Mouse (Mus musculus) frontal cortex, postnatal 25 days (tissue): Measurements from ENCODE around the gene Pced1a.

ENCODE experiments used
- DNase-seq, 2 experiments: peaks; one replicate each; pipeline ENCODE4 v3.0.0; 2022; ENCODE audit warnings: low spot score in 2 of 2

The Pced1a gene

DNA sequence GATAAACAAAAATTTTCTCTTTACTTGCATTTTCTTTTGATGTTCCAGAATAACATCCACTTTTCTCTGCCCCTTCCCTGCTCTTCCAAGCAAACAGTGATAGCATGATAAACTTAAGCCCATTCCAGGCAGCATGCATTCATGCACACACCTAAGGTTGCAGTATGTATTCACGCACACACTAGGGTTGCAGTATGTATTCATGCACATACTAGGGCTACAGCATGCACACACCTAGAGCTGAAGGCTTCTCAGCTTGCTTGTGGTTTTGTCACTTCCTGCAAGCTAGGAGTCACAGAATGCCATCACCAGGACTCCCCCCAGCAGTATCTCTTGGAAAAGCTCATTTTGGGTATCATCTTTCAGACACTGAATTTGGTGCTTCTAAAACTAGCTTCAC lies 12.3 kb upstream of the Pced1a start:
- DNase-seq: no peak

DNA sequence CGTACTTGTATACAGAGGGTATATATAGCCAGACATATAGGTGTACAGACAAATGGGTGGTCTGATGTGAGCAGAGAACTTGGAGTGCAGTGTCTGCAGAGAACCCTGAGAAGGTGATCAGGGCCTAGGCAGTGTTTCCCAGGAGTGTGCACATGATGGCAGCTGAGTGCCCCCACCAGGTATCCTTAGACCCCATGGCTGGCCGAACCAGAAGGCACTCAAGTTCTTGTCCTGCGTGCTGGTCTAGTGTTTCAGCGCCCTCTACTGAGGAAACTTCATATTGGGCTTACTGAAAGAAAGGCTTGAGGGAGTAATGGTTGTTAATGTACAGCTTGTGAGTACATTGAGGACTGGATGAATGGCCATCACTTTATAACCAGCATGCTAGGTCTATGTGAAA lies 8.7 kb upstream of the Pced1a start:
- no peak for DNase-seq

DNA sequence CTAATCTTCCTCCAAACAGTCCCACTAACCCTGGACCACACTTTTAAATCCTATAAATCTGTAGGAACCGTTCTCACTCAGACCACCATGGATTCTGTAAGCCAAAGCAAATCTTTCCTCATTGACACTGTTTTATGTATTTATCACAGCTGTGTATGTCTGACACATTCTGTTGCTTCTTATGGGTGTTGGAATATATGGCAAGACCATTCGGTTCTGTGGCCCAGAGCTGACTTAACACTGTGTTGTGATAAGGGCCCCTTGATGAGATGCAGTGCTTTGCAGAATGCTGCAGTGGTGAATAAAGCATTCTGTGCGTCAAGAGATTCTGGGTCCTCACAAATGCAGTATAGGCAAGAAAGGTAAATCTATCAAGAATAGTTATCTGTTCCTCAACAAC lies 7.7 kb upstream of the Pced1a start:
- DNase-seq: no peak

DNA sequence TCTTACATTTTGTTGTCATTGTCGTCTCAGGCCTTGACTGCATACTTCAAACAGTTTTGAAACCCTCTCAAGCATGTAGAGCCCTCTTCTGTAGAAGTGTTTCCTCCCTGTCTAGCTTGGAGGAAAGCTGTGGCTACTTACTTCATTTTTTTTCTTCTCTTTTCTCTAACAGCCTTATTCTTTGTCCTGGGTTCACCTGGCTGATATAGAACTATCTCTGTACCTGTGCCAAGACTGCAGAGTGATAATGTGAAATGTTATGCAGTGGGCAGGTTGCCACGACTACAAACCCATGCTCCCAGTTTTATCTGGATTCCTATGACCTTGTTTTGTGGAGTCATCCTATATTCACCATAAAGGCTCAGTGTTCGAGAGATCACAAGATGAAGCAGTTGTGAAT lies 6.0 kb upstream of the Pced1a start:
- DNase-seq: no peak

DNA sequence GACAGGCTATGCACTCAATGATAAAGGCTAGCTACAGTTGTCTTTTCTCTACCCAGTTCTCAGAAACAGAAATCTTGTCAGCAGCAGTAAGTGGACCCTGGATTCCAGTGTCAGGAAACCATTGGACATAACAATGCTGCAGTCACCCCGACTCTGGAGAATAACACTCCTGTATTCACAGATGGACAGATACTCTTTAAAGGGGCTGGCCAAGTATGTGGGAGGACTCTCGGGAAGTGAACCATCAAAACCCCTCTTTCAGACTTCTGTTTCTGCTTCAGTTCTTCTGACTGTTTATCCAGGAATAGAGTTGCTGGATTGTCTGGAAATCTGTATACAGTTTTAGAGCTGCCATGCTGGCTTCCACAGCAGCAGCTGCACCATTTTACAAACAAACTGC lies 5.3 kb upstream of the Pced1a start:
- DNase-seq: no peak

DNA sequence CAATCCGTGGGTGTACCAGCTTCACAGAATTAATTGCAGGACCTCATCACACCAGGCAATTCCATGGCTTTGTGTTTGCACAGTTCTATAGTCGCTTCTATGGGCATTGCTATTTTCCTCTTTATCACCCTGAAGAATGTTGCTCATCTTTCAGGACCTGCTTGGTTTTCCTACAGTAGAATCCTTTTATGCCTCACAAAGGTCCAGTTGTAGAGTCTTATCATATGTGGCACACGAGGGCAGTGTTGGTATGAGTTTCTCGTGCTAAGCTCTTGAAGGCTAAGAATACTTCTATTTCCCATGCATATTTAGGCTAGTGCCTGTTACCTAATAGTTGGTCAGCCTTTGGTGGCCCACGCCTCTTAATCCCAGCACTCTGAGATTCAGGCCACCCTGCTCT lies 611 bp upstream of the Pced1a start:
- no peak for DNase-seq

DNA sequence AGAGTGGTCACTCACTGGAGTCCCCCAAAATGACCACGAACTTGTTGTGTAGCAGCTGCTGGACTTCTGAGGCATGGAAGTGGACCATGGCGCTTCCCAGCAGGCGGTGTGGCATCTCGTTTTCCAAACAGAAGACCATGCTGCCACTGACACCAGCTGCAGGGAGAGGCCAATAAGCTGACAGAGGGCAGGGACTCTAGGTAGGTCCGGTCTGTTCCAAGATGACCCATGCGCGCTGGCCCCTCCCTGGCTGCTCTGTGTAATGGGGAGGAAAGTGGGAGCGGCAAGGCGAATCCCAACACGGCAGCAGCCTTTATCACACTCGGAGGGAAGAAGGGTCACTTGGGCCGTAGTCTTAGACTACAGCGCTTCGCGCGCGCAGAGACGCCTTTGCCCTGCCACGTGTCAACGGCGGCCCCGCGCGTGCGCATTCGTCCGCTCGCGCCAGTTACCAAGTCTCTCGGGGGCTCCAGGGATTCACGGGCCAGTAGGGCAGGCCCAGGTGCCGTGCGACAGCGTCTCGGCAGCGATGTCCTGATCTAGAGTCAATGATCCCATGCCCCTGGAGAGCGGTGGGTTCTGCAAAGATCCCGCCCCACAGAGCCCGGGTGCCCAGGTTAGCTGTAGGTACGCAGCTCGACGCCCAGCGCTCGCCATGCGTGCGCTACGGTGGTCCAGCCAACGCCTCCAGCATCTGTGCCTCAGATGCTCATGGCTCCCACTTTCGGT lies 940 bp downstream of the Pced1a start:
- DNase-seq: peak; percentile 71 to 73

DNA sequence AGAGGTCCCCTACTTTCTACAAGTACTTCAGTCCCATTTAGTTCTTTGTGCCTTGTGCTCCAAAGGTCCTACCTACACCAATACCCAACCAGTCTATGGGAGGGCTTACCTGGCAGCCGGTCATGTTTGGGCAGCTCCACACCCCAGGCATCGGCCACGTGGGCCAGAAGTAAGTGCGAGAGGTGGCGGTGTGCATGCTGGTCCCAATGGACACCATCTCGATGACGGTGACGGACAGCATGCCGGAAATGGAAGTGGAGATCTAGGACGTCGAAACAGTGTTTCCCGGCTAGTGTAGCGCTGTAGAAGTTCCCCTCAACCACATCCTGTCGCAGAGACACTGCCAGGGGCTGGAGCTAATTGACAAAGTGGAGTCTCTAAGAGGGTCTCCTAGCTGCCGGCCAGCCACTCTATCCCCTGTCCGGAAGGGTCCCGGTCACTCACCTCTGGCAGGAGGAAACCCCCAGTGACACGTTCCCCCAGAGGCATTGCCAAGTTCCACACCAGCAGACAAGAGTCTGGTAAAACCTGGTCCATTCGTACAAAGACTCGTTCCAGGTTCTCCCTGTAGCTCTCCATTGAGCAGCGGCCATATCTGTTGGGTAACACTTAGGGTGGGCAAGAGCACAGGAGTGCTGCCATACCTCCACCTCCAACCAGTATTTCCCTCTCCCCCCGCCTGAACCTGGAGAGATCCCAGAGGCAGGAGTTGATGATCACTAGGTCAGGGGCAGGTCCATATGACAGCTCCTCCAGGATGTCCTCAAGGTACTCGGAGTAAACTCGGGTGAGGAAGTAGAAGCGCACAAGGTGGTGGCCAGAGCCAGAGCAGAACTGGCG lies 2.5 kb downstream of the Pced1a start:
- DNase-seq: no peak

DNA sequence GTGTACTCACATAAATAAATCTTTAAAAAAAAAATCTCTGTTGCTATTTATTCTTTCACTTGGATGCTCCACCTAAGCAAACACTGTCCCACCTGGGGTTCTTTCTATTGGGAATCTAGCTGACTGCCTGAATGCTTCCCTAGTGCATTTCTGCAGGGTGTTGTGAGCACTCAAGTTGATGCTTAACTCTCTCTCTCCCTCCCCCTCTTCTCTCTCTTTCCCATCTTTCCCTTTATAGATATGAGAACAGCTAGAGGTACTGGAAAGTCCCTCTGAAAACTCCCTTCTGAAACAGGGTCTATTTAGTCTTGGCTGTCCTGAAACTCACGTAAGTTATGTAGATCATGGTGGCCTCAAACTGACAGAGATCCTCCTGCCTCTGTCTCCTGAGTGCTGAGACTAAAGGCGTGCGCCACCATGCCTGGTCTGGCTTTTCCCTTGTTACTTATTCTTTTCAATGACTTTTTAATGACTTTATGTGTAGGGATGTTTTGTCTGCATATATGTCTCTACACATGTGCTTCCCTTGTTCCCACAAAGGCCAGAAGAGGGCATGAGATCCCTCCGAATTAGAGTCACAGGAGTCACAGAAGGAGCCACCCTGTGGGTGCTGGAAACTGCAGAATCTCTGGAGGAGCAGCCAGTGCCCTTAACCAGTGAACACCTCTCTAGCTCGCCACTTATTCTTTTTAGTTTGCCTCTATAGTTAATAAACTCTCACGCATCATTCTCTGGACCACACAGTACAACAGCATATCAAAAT lies 10.2 kb downstream of the Pced1a start:
- no peak for DNase-seq

DNA sequence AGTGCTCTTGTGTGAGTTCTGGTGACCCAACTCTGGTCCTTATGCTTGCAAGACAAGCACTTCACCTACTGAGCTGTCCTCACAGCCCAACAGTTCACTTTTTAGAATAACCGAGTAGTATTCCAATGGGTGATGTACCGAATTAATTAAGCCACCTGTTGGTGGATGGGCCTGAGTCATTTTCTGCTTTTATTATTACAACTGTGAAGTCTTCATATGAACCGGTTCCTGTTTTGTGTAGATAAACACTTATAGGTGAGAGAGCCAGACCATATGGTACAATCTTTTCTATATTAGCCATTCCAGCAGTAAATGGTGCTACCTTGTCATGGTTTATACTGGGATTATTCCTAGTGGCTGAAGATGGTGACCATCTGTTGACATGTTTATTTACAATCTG lies 11.7 kb downstream of the Pced1a start:
- no peak for DNase-seq

DNA sequence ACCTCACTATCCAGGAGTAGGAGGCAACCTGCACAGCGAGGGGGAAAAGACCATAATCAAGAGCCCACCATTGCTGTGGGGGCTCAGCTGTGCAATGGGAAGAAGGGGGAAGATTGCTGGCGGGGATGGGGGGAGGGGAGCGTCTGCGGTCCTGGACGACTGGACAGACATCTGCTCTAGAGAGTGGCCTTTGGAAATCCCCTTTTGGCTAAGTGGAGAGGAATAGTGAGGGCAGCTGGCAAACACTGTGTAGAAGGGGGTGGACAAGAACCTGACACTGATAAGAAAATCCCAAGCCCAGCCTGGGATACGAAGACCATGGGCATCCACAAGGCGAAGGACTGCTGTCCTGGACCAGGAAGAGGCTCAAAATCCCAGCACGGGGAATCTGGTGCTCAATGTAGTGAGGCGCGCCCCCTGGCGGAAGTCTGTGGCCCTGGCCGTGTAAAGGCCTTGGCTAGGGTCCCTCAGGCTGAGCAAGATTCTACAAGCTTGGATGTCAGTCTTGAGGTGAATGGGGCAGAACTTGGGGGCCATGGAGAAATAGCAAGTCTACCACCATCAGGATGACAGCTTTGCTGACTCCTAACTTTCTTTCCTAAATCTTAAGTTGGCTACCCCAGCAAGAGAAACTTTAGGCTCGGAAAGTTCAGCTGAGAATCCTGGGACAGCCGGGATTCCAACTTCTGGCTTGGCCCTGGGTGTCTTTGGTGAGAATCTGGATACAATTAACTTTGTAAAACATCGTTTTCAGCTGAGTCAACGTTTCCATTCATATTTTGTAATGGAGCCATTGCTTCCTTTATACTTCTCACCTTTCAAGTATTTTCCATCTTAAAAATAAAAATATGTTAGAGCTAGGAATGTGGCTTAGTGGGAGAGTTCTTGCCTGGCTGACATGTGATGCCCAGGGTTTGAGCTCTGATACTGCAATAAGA lies 12.7 kb downstream of the Pced1a start:
- DNase-seq: peak; percentile 75 to 80

DNA sequence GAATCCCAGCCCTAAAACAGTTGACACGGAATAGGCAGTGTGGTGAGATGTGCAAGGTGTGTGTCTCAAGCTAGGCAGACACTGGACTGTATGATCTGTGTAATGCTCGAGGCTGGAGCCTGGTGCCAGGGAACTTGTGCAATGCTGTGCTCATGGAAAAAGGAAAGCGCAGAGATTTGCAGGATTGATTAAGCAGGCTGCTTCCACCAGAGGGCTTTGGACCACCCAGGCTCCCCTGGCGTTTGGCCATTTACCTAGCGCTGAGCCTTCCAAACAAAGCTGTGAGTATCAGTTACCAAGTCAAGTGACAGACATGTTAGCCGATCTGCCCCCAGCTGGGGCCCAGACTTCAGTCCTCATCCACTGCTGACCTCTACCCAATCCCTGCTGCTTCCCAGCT lies 16.3 kb downstream of the Pced1a start:
- DNase-seq: no peak

DNA sequence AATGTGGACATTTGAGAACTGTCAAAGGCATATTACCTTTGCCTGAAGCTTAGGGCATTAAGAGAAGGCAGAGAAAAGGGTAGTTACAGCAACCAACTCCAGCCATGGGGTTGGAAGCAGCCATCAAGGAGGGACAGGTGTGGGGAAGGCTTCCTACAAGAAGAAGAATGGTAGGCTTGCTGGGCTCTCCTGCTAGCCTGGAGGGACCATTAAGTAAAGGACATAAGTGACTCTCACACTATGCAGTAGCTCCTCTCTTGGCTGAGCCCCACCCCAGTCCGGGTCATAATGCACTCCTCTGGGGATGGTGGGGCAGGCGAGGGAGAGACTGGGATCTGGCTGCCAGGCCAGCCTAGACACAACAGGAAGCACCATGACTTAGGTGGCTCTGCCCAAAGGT lies 18.3 kb downstream of the Pced1a start, which contains the start of gene Tmem239:
TSS of gene Tmem239 (plus strand) at position 301 of the 400 bp plus-strand sequence.
- no peak for DNase-seq

DNA sequence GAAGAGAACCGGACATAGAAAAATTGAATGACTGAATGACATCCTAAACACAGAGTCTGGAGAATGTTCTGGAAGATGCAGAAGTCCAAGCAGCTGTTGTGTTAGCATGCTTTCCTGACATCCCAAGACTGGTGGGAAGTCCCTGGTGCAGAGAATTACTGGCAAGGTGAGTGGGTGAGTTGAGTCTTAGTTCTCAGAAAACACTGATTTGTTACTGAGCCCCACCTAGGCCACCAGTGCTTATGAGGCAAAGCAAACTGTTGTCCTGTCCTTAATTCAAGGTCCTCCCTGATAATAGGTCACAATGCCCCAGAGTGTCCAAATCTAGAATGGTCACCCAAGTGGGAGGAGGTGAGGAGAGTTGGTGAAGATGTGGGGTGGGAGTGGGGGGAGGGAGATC lies 19.6 kb downstream of the Pced1a start, which contains the start of the genes Gm28372 and 1700020A23Rik:
TSS of gene Gm28372 (plus strand) at position 301 of the 400 bp plus-strand sequence.
TSS of gene 1700020A23Rik (plus strand) at position 321 of the 400 bp plus-strand sequence.
- DNase-seq: no peak

DNA sequence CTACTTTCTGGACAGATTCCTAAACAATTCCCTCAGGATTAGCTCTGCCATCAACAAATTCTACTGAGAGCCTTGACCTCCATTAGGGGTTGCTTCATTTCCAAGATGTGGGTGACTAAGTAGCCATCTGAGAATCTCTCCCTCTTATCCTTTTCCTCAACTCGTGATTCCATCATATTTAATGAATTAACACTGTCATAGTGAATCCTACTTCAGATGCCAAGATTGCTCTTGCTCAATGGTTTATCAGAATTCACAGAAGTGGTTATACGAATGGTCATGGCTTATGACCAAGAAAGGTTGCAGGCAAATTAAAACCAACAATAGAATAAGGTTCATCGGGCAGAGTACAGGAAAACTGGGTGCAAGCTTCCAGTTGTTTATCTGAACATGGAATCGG lies 22.6 kb downstream of the Pced1a start:
- DNase-seq: no peak

DNA sequence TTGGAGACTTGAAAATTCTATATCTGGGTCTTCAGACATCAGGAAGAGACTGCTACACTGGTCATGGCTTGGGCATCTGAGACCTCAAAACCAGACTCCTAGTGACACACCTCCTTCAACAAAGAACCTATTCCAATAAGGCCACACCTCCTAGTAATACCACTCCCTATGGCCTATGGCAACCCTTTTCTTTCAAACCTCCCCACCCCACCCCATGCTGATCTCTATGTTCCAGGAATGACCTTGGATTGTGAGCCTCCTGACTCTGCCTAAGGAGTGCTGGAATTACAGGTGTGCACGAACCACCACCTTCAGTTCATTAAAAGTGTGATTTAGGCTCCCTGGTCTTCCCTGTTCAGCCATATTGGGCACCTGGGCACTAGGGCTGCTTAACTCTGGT lies 24.5 kb downstream of the Pced1a start:
- no peak for DNase-seq

DNA sequence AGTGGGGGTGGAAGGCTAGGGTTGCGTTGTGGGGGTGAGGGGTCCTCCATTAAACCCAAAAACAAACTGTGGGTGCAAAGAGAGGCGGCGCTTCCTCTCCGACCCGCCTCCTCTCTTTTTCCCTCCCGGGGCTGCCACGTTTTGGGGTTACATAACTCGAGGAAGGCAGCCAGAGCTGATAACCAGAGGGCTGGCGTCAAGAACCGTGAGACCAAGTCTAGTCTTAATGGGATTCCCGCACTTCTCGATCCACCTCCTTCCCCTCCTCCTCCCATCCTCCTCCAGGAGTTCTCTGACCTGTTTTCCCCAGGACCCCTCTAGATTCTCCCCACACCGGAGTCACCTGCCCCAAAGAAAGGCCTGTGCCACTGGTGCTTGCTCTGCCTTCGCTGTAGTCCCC lies 26.4 kb downstream of the Pced1a start:
- DNase-seq: no peak

DNA sequence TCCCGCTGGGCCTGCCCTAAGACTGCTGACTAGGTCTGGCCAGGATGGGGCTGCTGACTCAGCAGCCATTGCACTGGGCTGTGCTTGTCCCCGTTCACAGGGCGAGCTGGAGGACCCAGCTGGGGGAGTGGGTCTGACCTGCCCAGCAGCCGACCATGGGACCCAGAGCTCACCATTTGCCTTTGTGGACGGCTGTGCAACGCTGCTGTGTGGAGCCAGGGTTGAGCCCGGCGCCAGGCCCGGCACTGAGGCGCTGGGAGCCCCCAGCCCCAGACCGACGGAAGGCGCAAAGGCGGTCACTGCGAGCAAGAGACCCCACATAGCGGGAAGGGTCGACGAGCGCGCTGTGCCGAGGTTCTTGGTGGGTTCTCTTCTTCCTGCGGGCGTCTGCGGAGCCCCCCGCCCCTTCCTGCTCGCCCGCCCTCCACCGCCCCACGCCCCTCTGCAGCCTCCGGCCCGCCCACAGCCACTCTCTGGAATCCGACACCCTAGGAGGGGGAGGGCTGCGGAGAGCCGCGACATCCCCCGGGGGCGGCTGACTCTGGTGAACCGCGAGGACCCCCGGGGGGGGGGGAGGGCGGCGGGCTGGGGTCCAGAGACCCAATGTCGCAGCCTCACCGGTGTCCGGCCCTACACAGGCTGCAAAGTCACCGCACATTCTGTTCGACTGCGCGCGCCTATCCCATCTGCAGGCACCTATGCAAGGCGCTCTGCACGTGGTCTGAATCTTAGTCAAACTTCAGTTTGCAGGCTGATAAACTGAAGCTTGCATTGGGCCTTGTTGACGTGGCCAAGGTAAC lies 27.1 kb downstream of the Pced1a start, which contains the start of gene Cpxm1:
TSS of gene Cpxm1 (minus strand) at position 389 of the 800 bp plus-strand sequence.
- DNase-seq: no peak

DNA sequence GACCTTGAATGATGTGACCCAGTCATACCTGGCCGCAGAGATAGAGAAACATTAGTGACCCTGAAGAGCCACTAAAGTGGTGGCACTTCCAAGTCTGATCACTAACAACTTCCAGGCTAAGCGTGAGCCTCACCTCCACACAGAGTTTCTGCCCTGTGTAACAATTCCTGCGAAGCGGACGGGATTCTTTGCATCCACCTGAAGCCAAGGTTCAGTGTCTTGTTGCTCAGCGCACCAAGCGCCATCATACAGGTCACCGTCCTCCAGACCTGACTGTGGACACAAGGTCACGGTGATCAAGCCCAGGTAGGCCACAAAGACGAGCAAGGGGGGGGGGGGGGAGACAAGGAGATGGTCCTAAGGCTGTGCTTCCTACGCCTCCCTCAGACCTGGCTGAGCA lies 28.8 kb downstream of the Pced1a start:
- no peak for DNase-seq

DNA sequence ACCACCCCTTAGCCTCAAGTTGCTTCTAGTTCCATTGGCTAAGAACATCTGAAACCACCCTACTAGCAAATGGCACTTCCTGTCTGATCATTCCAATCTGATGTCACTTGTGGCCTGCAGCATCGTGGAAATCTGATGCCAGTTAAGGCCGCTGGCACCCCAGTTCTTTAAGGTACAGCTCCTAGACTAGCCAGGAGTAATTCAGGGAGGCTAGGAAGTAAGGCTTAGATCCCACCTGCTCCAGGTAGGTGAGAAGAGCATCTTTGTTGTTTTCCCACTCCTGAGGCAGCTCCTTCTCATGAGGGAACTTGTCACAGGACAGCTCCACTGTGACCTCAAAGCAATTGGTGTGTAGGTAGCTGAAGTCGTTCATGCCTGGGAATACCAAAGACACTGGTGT lies 31.7 kb downstream of the Pced1a start:
- DNase-seq: no peak
